Mouse (Mus musculus) kidney, embryonic 15.5 days (tissue): ENCODE results near the gene Ccdc88b. TPM values are rescaled to one million over a fixed set of nuclear protein-coding genes. Genes with fewer than 3 reads are reported as not detected.
A peak's percentile ranks its signal among the peaks of the same experiment; 100 is the strongest.

Experiments used
- ATAC-seq: fragments of 200-750 bp; cut with Nextera tagmentation; replicated peaks from 2 replicates; pipeline ENCODE4 v1.8.0; 2017; ENCODE audit warnings: moderate TSS enrichment; ENCODE audit not compliant: low FRiP score
- H3K27ac ChIP-seq: fragments of 300-500 bp; sonication (generic); 2 replicates; pipeline ENCODE4 v1.5.1; 2015; ENCODE audit warnings: mild to moderate bottlenecking, inconsistent platforms
- H3K27me3 ChIP-seq: fragments of 300-500 bp; sonication (generic); 2 replicates; pipeline ENCODE4 v1.6.1; 2015; ENCODE audit warnings: inconsistent platforms
- H3K36me3 ChIP-seq: fragments of 300-500 bp; sonication (generic); 2 replicates; pipeline ENCODE4 v1.6.1; 2015; ENCODE audit warnings: inconsistent platforms
- H3K4me1 ChIP-seq: fragments of 300-500 bp; sonication (generic); 2 replicates; pipeline ENCODE4 v1.6.1; 2015; ENCODE audit warnings: inconsistent platforms
- H3K4me2 ChIP-seq: fragments of 300-500 bp; sonication (generic); 2 replicates; pipeline ENCODE4 v1.6.1; 2015; ENCODE audit warnings: moderate library complexity, mild to moderate bottlenecking, inconsistent platforms
- H3K4me3 ChIP-seq: fragments of 300-500 bp; sonication (generic); replicated peaks from 2 replicates; pipeline ENCODE4 v1.5.1; 2015; ENCODE audit warnings: mild to moderate bottlenecking, inconsistent platforms
- H3K9ac ChIP-seq: fragments of 300-500 bp; sonication (generic); 2 replicates; pipeline ENCODE4 v1.6.1; 2015; ENCODE audit warnings: mild to moderate bottlenecking, inconsistent platforms
- H3K9me3 ChIP-seq: fragments of 300-500 bp; sonication (generic); replicated peaks from 2 replicates; pipeline ENCODE4 v1.6.1; 2016; ENCODE audit warnings: inconsistent platforms
- WGBS: fragments of 180-500 bp; shearing (Covaris S2); methylation state at CpG from one replicate; pipeline ENCODE4 v1.1.7; 2015; ENCODE audit warnings: mixed read lengths; 5-methylcytosine and 5-hydroxymethylcytosine counted together
- polyA plus RNA-seq: library from polyadenylated mRNA; unstranded; fragments of >200 nt; fragmentation: Nextera tagmentation; extraction: Ambion mirVana; gene quantifications from 2 replicates; pipeline ENCODE4 v1.2.1, GENCODE M21; 2015

The Ccdc88b gene
- polyA plus RNA-seq, 1 experiment from 2014 or later, result 0.74 TPM

- H3K27ac ChIP-seq, result peak overlapping the region; percentile 37; the same call in 1 of the 2 replicates
- 1% methylated on average over 46 of the region's 46 CpGs for whole genome bisulfite sequencing
- H3K4me3 ChIP-seq, result peak overlapping the region; percentile 83
- peak overlapping the region; percentile 97 for H3K4me2 ChIP-seq
- H3K9me3 ChIP-seq, result no peaks in the 10 kb centered on the region
- peak overlapping the region; percentile 86 for H3K9ac ChIP-seq
- peak; percentile 29; the same call in 1 of the 2 replicates for ATAC-seq
- H3K36me3 ChIP-seq, result peaks cover 29% of the 10 kb centered on the region
- H3K27me3 ChIP-seq, result peaks cover 34% of the 10 kb centered on the region
- peaks cover 24% of the 10 kb centered on the region for H3K4me1 ChIP-seq
Observed at GRCm38 (mm10) chr19:6839615-6840474, 18.2 kb downstream of the Ccdc88b start.

GRCm38 (mm10) chr19:6832363-6832762 is 25.6 kb downstream of the Ccdc88b start:
- no peak overlapping the region for H3K27ac ChIP-seq
- ATAC-seq, result no peak
- no peak overlapping the region for H3K9ac ChIP-seq
- 92% methylated on average over 8 of the region's 8 CpGs for WGBS
- no peaks in the 10 kb centered on the region for H3K9me3 ChIP-seq
- peaks cover 45% of the 10 kb centered on the region for H3K36me3 ChIP-seq
- H3K4me1 ChIP-seq, result peaks cover 20% of the 10 kb centered on the region
- no peak overlapping the region for H3K4me2 ChIP-seq
- peaks cover 48% of the 10 kb centered on the region for H3K27me3 ChIP-seq
- H3K4me3 ChIP-seq, result no peak overlapping the region

DNA sequence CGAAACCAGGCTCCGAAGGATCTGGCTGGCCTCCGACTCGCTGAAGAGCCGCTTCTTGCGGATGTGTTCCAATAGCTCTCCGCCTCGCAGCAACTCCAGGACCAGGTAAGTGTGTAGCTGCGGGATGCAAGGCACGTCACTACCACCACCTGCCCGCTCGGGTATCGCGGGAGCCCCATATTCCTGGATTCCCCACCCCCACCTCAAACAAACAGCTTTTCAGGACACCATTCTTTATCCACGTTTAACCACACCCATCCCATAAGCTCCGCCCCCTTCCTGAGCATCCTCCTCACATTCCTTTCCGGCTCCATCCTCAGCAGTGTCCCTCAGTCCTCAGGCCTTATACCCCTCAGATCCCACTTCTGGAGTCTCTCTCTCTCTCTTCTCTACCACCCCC is 26.7 kb downstream of the Ccdc88b start:
- peaks cover 35% of the 10 kb centered on the region for H3K36me3 ChIP-seq
- peaks cover 48% of the 10 kb centered on the region for H3K27me3 ChIP-seq
- peak overlapping the region; percentile 26 for H3K4me3 ChIP-seq
- H3K27ac ChIP-seq, result no peak overlapping the region
- peak overlapping the region; percentile 56 for H3K4me2 ChIP-seq
- ATAC-seq, result 0 out of 2 replicates have a peak, but pooled peaks have one; percentile 5
- H3K9me3 ChIP-seq, result no peaks in the 10 kb centered on the region
- no peak overlapping the region for H3K9ac ChIP-seq
- H3K4me1 ChIP-seq, result peaks cover 20% of the 10 kb centered on the region
- WGBS, result 14% methylated on average over 17 of the region's 17 CpGs

DNA sequence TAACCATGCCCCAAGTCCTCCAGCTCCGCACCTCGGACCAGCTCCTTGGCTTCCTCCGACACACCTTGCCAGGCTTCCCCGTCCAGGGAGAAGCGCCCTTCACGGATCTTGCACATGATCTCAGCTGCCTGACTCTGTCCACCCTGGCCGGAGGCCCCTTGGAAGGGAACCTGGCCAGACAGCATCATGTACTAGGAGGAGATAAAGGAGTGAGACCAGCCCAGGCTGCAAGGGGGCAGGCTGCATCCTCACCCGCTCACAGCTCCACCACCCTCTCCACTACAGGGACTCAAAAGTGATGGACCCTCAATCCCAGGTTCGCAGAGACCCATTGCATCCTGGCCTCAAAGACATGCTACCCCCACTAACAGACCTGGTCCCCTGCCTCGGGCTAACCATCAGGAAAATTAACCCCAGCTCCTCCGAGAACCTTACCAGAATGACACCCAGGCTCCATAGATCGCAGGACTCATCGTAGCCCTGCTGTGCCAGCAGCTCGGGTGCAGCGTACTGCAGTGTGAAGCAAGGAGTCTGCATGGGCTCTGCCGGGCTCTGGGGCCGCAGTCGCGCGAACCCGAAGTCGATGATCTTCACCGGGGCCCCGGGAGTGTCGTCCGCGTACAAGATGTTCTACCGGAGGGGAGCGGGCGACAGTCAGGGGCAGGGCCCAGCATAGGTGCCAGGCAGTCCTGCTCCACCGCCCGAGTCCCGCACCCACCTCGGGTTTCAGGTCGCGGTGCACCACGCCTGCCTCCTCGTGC is 27.3 kb downstream of the Ccdc88b start:
- no peak overlapping the region for H3K27ac ChIP-seq
- H3K4me3 ChIP-seq, result peak overlapping the region; percentile 26
- H3K36me3 ChIP-seq, result peaks cover 31% of the 10 kb centered on the region
- 22% methylated on average over 38 of the region's 38 CpGs for WGBS
- peaks cover 48% of the 10 kb centered on the region for H3K27me3 ChIP-seq
- peaks cover 20% of the 10 kb centered on the region for H3K4me1 ChIP-seq
- ATAC-seq, result no peak; the same call in 1 of the 2 replicates
- peak overlapping the region; percentile 56 for H3K4me2 ChIP-seq
- H3K9ac ChIP-seq, result no peak overlapping the region
- no peaks in the 10 kb centered on the region for H3K9me3 ChIP-seq

- Histone ChIP-seq H3K4me1 (peaks cover 20% of the 10 kb centered on the region), H3K4me3 (peak overlapping the region; percentile 26)
- no peak for ATAC-seq
Observed at GRCm38 (mm10) chr19:6829870-6830555, 28.0 kb downstream of the Ccdc88b start.

DNA sequence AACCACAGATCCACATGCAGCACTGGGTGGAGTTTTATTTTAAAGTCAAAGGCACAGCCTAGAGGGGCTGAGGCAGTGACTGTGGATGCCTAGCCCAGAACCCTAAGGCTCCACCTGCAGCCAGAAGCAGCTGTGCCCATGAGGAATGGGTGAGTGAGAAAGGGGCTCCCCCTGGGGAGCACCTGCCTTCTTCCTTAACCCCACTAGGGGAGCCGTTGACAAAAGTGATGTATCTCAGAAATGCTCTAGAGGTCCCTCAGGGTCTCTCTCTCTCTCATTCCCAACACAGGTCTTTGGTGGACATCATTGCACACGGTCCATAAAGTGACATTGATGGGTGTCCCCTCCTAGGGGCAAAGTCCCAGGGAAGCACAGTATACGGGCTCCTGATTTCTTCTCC is 28.9 kb downstream of the Ccdc88b start:
- WGBS, result 25% methylated on average over 3 of the region's 3 CpGs
- H3K4me3 ChIP-seq, result no peak overlapping the region
- H3K9me3 ChIP-seq, result no peaks in the 10 kb centered on the region
- peaks cover 20% of the 10 kb centered on the region for H3K4me1 ChIP-seq
- no peak overlapping the region for H3K9ac ChIP-seq
- H3K36me3 ChIP-seq, result peaks cover 21% of the 10 kb centered on the region
- ATAC-seq, result no peak
- no peak overlapping the region for H3K27ac ChIP-seq
- 0 out of 2 replicates have a peak overlapping the region, but pooled peaks have one; percentile 56 for H3K4me2 ChIP-seq
- H3K27me3 ChIP-seq, result peaks cover 48% of the 10 kb centered on the region

More at GRCm38 (mm10) chr19:6829870-6830555, 28.0 kb downstream of the Ccdc88b start:
- WGBS, result 9% methylated on average over 48 of the region's 48 CpGs
- Histone ChIP-seq H3K27me3 (peaks cover 48% of the 10 kb centered on the region), H3K4me2 (peak overlapping the region; percentile 56), H3K36me3 (peaks cover 30% of the 10 kb centered on the region), H3K9ac (no peak overlapping the region), H3K9me3 (no peaks in the 10 kb centered on the region), H3K27ac (no peak overlapping the region)

- Histone ChIP-seq H3K27ac (no peak overlapping the region), H3K36me3 (peaks cover 3% of the 10 kb centered on the region; the same call in 1 of the 2 replicates), H3K27me3 (peaks cover 37% of the 10 kb centered on the region), H3K9ac (no peak overlapping the region), H3K4me1 (peaks cover 20% of the 10 kb centered on the region), H3K4me3 (no peak overlapping the region), H3K9me3 (no peaks in the 10 kb centered on the region), H3K4me2 (no peak overlapping the region)
- 86% methylated on average over 3 of the region's 3 CpGs for WGBS
- ATAC-seq, result no peak
Observed at GRCm38 (mm10) chr19:6826601-6827000, 31.4 kb downstream of the Ccdc88b start.

DNA sequence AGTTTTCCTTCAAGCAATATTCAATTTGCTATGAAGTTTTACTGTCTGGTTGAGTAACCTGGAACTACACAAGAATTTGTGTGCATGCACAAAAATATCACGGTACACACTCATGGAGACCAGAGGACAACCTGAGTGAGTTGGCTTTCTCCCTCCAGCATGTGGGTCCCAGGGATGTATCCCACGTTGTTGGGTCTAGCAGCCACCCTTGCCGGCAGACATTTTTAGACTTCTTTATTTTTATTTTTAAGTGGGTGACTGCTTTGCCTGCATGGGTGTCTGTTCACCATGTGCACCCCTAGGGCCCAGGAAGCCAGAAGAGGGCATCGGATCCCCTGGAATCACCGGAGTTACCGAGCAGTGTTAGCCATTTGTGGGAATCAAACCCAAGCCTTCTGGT is 32.6 kb downstream of the Ccdc88b start:
- Histone ChIP-seq H3K4me2 (no peak overlapping the region), H3K4me1 (peaks cover 8% of the 10 kb centered on the region), H3K9ac (no peak overlapping the region), H3K27ac (no peak overlapping the region), H3K27me3 (peaks cover 25% of the 10 kb centered on the region), H3K4me3 (no peak overlapping the region), H3K36me3 (0 out of 2 replicates have a peak, but pooled peaks cover 2% of the 10 kb centered on the region), H3K9me3 (no peaks in the 10 kb centered on the region)
- WGBS, result 77% methylated on average over 6 of the region's 6 CpGs
- ATAC-seq, result no peak

DNA sequence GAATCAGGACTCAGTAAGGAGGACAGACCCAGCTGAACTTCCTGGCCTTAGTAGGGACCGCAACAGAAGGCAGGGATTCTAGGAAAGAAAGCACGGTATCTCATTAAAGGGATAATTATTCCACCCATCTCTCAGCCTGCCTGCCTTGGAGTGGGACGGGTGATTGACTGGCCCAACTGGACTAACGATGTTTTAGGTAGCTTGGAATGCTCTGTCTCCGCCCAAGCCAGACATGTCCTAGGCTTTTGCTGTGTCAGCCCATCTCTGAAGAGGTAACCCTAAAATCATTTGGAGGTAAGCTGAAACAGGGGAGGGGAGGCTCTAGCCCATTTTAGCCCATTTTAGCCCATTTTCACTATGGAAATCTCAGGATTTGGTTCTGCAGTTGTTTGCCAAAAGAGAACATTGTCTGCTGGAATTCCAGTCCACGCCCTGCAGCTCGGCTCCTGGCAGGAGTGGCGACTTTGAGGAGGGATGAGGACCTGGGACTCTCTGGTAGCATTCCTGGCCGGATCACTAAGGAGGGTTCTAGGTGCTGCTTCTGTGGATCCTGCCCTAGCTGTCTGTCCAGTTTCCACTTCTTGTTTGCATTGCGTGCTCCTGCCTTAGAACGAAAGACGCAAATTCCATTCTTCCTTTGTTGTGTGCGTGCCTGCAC is 37.3 kb downstream of the Ccdc88b start:
- no peak overlapping the region for H3K27ac ChIP-seq
- H3K36me3 ChIP-seq, result no peaks in the 10 kb centered on the region
- peaks cover 6% of the 10 kb centered on the region for H3K4me1 ChIP-seq
- 88% methylated on average over 13 of the region's 13 CpGs for whole genome bisulfite sequencing
- no peaks in the 10 kb centered on the region for H3K9me3 ChIP-seq
- no peak overlapping the region for H3K4me3 ChIP-seq
- H3K4me2 ChIP-seq, result no peak overlapping the region
- ATAC-seq, result no peak
- no peak overlapping the region for H3K9ac ChIP-seq
- H3K27me3 ChIP-seq, result no peaks in the 10 kb centered on the region

DNA sequence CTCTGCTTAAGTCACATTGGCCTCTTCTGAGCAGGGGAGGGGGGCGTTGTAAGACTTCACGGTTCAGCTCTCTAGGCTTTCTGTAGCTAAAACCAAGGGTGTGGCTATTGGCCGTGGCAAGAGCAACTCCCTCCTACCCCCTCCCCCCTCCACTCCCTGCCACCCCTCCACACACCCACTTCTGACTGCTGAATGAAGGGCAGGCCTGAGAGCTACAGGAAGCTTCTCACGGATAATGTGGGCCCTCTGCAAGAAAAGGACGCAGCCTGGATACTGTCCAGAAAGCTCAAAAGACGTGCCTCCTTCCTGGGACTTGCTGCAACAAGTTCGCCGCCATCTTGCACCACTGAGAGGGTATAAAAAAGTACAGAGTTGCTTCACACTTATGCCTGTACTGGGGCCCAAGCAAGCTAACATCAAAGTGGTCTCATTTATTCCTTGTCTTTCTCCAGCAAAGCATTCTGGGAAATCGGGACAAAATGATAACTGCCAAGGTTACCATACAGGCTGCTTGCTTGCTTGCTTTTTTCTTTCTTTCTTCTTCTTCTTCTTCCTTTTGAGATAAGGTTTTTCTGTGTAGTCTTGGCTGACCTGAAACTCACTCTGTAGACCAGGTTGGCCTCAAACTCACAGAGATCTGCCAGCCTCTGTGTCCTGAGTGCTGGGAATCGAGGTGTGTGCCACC is 38.7 kb downstream of the Ccdc88b start:
- Histone ChIP-seq H3K27ac (no peak overlapping the region), H3K4me2 (no peak overlapping the region), H3K4me1 (peaks cover 6% of the 10 kb centered on the region), H3K4me3 (no peak overlapping the region), H3K36me3 (no peaks in the 10 kb centered on the region), H3K27me3 (no peaks in the 10 kb centered on the region), H3K9me3 (no peaks in the 10 kb centered on the region), H3K9ac (no peak overlapping the region)
- 0 out of 2 replicates have a peak, but pooled peaks have one; percentile 62 for ATAC-seq
- WGBS, result 41% methylated on average over 10 of the region's 10 CpGs

DNA sequence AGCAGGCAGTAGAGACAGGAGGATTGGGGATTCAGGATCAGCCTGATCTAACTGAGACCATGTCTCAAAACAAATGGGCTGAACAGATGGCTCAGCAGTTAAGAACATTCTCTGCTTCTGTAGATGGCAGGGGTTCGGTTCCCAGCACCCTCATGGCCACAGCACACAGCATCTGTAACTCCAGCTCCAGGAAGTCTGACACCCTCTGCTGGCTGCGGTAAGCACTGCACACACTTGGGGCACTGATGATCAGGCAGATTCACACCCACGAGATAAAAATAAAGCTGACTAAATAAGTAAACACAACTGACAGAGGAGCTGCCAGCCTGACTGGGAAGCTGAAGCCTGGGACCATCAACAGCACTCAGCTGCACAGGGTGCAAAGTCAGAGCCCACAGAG is 43.1 kb downstream of the Ccdc88b start:
- Histone ChIP-seq H3K4me1 (peaks cover 6% of the 10 kb centered on the region), H3K4me2 (no peak overlapping the region), H3K9ac (no peak overlapping the region), H3K36me3 (no peaks in the 10 kb centered on the region), H3K27me3 (no peaks in the 10 kb centered on the region), H3K27ac (no peak overlapping the region), H3K9me3 (no peaks in the 10 kb centered on the region), H3K4me3 (no peak overlapping the region)
- ATAC-seq, result no peak
- 80% methylated on average over 3 of the region's 3 CpGs for WGBS
